Mouse (Mus musculus): Measurements from ENCODE around the gene Serpina6. TPM values are rescaled to one million over a fixed set of nuclear protein-coding genes. Genes with fewer than 3 reads are reported as not detected.

Serpina6 gene
- 142 and 172 TPM in 2 replicates for polyA plus RNA-seq (2015; fragmentation: Nextera tagmentation; extraction: Ambion mirVana)

GRCm38 (mm10) chr12:103656848-103657626 is at the start of gene Serpina6:
Gene Serpina6, minus strand, starts transcription at chr12:103657212.
- Histone ChIP-seq H3K27ac (ENCODE audit: low read length) (no peak within 1 kb of the TSS), H3K9ac (ENCODE audit: low read length) (no peak within 1 kb of the TSS), H3K4me3 (replicated peaks; ENCODE audit: low read length) (no peak within 1 kb of the TSS), H3K4me2 (ENCODE audit: low read depth, low read length) (no peak within 1 kb of the TSS), H3K9me3 (replicated peaks; ENCODE audit: control insufficient read depth, low read length) (no peaks in the 10 kb centered on the region), H3K4me1 (ENCODE audit: control insufficient read depth, insufficient read depth, low read length) (no peaks in the 10 kb centered on the region), H3K27me3 (ENCODE audit: control insufficient read depth, insufficient read depth, low read length) (no peaks in the 10 kb centered on the region), H3K36me3 (ENCODE audit: control insufficient read depth, insufficient read depth, low read length) (no peaks in the 10 kb centered on the region)
- 65% methylated on average over 9 of the region's 9 CpGs for WGBS
- no peak for ATAC-seq (ENCODE audit: insufficient read depth, low FRiP score)

DNA sequence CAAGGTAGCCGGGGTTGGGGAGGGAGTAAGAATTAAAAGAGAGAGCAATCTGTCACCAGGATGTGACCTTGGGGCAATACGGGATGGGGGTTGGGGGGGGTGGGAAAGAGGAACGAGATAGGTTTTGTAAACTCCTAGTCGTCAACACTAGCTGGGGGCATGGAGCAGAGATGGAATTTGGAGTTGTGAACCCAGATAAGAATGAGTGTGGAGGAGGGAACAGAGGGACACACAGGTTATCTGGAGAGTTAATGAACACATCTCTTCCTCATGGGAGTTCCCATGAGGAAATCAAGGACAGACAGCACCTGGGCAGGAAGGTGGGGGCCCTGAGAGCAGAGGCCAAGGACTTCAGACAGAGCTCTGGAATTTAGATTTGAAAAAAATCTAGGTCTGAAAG is 49.1 kb upstream of the Serpina6 start:
- H3K9ac ChIP-seq (ENCODE audit: low read length): no peak overlapping the region
- H3K4me3 ChIP-seq (replicated peaks; ENCODE audit: low read length): no peak overlapping the region
- WGBS: 34% methylated on average over 4 of the region's 4 CpGs
- no peaks in the 10 kb centered on the region for H3K4me1 ChIP-seq (ENCODE audit: control insufficient read depth, insufficient read depth, low read length)
- H3K36me3 ChIP-seq (ENCODE audit: control insufficient read depth, insufficient read depth, low read length): no peaks in the 10 kb centered on the region
- no peak for ATAC-seq (ENCODE audit: insufficient read depth, low FRiP score)
- H3K9me3 ChIP-seq (replicated peaks; ENCODE audit: control insufficient read depth, low read length): no peaks in the 10 kb centered on the region
- no peak overlapping the region for H3K27ac ChIP-seq (ENCODE audit: low read length)
- no peak overlapping the region for H3K4me2 ChIP-seq (ENCODE audit: low read depth, low read length)
- no peaks in the 10 kb centered on the region for H3K27me3 ChIP-seq (ENCODE audit: control insufficient read depth, insufficient read depth, low read length)

DNA sequence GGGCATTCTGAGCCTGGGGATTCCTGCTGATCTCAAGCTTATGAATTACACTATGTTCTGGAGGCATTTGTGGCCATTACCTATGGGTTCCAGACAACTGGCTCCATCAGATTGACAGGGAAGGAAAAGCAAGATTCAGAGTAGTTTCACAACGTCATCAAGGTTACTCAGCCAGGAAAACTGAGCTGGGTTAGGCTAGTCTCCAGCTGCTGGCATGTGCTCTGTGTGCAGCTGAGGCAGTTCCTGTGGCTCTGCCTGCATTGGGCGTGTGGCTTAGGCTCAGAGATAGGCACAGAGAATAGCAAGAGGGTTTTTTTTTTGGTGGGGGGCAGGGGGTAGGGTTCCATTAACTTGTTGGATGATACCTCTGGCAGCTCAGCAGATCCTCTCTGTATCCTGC is 48.5 kb upstream of the Serpina6 start:
- no peaks in the 10 kb centered on the region for H3K36me3 ChIP-seq (ENCODE audit: control insufficient read depth, insufficient read depth, low read length)
- H3K9ac ChIP-seq (ENCODE audit: low read length): no peak overlapping the region
- no peaks in the 10 kb centered on the region for H3K9me3 ChIP-seq (replicated peaks; ENCODE audit: control insufficient read depth, low read length)
- H3K4me1 ChIP-seq (ENCODE audit: control insufficient read depth, insufficient read depth, low read length): no peaks in the 10 kb centered on the region
- no peaks in the 10 kb centered on the region for H3K27me3 ChIP-seq (ENCODE audit: control insufficient read depth, insufficient read depth, low read length)
- H3K4me3 ChIP-seq (replicated peaks; ENCODE audit: low read length): no peak overlapping the region
- H3K27ac ChIP-seq (ENCODE audit: low read length): no peak overlapping the region
- no peak overlapping the region for H3K4me2 ChIP-seq (ENCODE audit: low read depth, low read length)
- no peak for ATAC-seq (ENCODE audit: insufficient read depth, low FRiP score)
- WGBS: 46% methylated on average over 2 of the region's 2 CpGs

- WGBS: 88% methylated on average over 4 of the region's 4 CpGs
These were observed 43.2 kb upstream of the Serpina6 start for GRCm38 (mm10) chr12:103700144-103700750.

GRCm38 (mm10) chr12:103695429-103695828 is 38.4 kb upstream of the Serpina6 start, which contains the start of gene Serpina1f:
Gene Serpina1f, minus strand, starts transcription at chr12:103695529.
- Histone ChIP-seq H3K27ac (ENCODE audit: low read length) (no peak within 1 kb of the TSS), H3K27me3 (ENCODE audit: control insufficient read depth, insufficient read depth, low read length) (no peaks in the 10 kb centered on the region), H3K4me2 (ENCODE audit: low read depth, low read length) (no peak within 1 kb of the TSS), H3K9ac (ENCODE audit: low read length) (no peak within 1 kb of the TSS), H3K4me3 (replicated peaks; ENCODE audit: low read length) (no peak within 1 kb of the TSS), H3K4me1 (ENCODE audit: control insufficient read depth, insufficient read depth, low read length) (no peaks in the 10 kb centered on the region), H3K9me3 (replicated peaks; ENCODE audit: control insufficient read depth, low read length) (no peaks in the 10 kb centered on the region), H3K36me3 (ENCODE audit: control insufficient read depth, insufficient read depth, low read length) (no peaks in the 10 kb centered on the region)
- 90% methylated on average over 8 of the region's 8 CpGs for WGBS
- ATAC-seq (ENCODE audit: insufficient read depth, low FRiP score): no peak

More at GRCm38 (mm10) chr12:103700144-103700750, 43.2 kb upstream of the Serpina6 start:
- Histone ChIP-seq H3K27ac (ENCODE audit: low read length) (no peak overlapping the region), H3K4me2 (ENCODE audit: low read depth, low read length) (no peak overlapping the region), H3K4me1 (ENCODE audit: control insufficient read depth, insufficient read depth, low read length) (no peaks in the 10 kb centered on the region), H3K36me3 (ENCODE audit: control insufficient read depth, insufficient read depth, low read length) (no peaks in the 10 kb centered on the region), H3K27me3 (ENCODE audit: control insufficient read depth, insufficient read depth, low read length) (no peaks in the 10 kb centered on the region), H3K9me3 (replicated peaks; ENCODE audit: control insufficient read depth, low read length) (no peaks in the 10 kb centered on the region), H3K9ac (ENCODE audit: low read length) (no peak overlapping the region), H3K4me3 (replicated peaks; ENCODE audit: low read length) (no peak overlapping the region)
- ATAC-seq (ENCODE audit: insufficient read depth, low FRiP score): no peak

GRCm38 (mm10) chr12:103688221-103688814 is 31.3 kb upstream of the Serpina6 start:
- Histone ChIP-seq H3K4me2 (ENCODE audit: low read depth, low read length) (no peak overlapping the region), H3K4me1 (ENCODE audit: control insufficient read depth, insufficient read depth, low read length) (no peaks in the 10 kb centered on the region), H3K27me3 (ENCODE audit: control insufficient read depth, insufficient read depth, low read length) (no peaks in the 10 kb centered on the region), H3K27ac (ENCODE audit: low read length) (no peak overlapping the region), H3K9ac (ENCODE audit: low read length) (no peak overlapping the region), H3K9me3 (replicated peaks; ENCODE audit: control insufficient read depth, low read length) (no peaks in the 10 kb centered on the region), H3K4me3 (replicated peaks; ENCODE audit: low read length) (no peak overlapping the region), H3K36me3 (ENCODE audit: control insufficient read depth, insufficient read depth, low read length) (no peaks in the 10 kb centered on the region)
- ATAC-seq (ENCODE audit: insufficient read depth, low FRiP score): no peak
- 25% methylated on average over 3 of the region's 3 CpGs for WGBS

GRCm38 (mm10) chr12:103687021-103687420 is 30.0 kb upstream of the Serpina6 start:
- no peak for ATAC-seq (ENCODE audit: insufficient read depth, low FRiP score)

GRCm38 (mm10) chr12:103686050-103686449 is 29.0 kb upstream of the Serpina6 start:
- Histone ChIP-seq H3K4me3 (replicated peaks; ENCODE audit: low read length) (no peak overlapping the region), H3K36me3 (ENCODE audit: control insufficient read depth, insufficient read depth, low read length) (no peaks in the 10 kb centered on the region), H3K9ac (ENCODE audit: low read length) (no peak overlapping the region), H3K9me3 (replicated peaks; ENCODE audit: control insufficient read depth, low read length) (no peaks in the 10 kb centered on the region), H3K27ac (ENCODE audit: low read length) (no peak overlapping the region), H3K4me1 (ENCODE audit: control insufficient read depth, insufficient read depth, low read length) (no peaks in the 10 kb centered on the region), H3K4me2 (ENCODE audit: low read depth, low read length) (no peak overlapping the region), H3K27me3 (ENCODE audit: control insufficient read depth, insufficient read depth, low read length) (no peaks in the 10 kb centered on the region)
- 79% methylated on average over 3 of the region's 3 CpGs for WGBS
- no peak for ATAC-seq (ENCODE audit: insufficient read depth, low FRiP score)

More at GRCm38 (mm10) chr12:103687021-103687420, 30.0 kb upstream of the Serpina6 start:
- no peaks in the 10 kb centered on the region for H3K9me3 ChIP-seq (replicated peaks; ENCODE audit: control insufficient read depth, low read length)
- no peaks in the 10 kb centered on the region for H3K36me3 ChIP-seq (ENCODE audit: control insufficient read depth, insufficient read depth, low read length)
- no peak overlapping the region for H3K27ac ChIP-seq (ENCODE audit: low read length)
- no peak overlapping the region for H3K4me2 ChIP-seq (ENCODE audit: low read depth, low read length)
- no peaks in the 10 kb centered on the region for H3K27me3 ChIP-seq (ENCODE audit: control insufficient read depth, insufficient read depth, low read length)
- H3K9ac ChIP-seq (ENCODE audit: low read length): no peak overlapping the region
- H3K4me3 ChIP-seq (replicated peaks; ENCODE audit: low read length): no peak overlapping the region
- no peaks in the 10 kb centered on the region for H3K4me1 ChIP-seq (ENCODE audit: control insufficient read depth, insufficient read depth, low read length)
- 32% methylated on average over 7 of the region's 7 CpGs for WGBS

DNA sequence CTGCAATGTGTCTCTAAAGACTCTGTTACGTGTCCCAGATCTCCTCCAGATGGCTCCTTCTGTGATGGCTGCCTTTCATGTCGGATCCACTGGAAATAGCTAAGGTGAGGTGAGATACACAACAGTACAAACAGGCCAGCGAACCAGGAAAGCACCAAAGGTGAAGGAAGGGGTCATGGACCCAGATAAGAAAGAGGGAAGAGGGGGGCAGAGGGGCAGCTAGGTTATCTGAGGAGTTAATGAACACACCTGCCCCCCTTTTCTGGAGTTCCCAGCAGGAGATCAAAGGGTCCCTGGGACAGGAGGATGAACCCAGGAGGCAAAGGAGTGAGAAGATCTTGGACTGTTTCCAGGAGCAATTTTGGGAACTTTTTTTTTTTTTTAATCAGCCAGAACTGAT is 28.4 kb upstream of the Serpina6 start:
- Histone ChIP-seq H3K4me3 (replicated peaks; ENCODE audit: low read length) (no peak overlapping the region), H3K4me2 (ENCODE audit: low read depth, low read length) (no peak overlapping the region), H3K4me1 (ENCODE audit: control insufficient read depth, insufficient read depth, low read length) (no peaks in the 10 kb centered on the region), H3K27me3 (ENCODE audit: control insufficient read depth, insufficient read depth, low read length) (no peaks in the 10 kb centered on the region), H3K9me3 (replicated peaks; ENCODE audit: control insufficient read depth, low read length) (no peaks in the 10 kb centered on the region), H3K27ac (ENCODE audit: low read length) (no peak overlapping the region), H3K36me3 (ENCODE audit: control insufficient read depth, insufficient read depth, low read length) (no peaks in the 10 kb centered on the region), H3K9ac (ENCODE audit: low read length) (no peak overlapping the region)
- 32% methylated on average over 3 of the region's 3 CpGs for whole genome bisulfite sequencing
- no peak for ATAC-seq (ENCODE audit: insufficient read depth, low FRiP score)

Data from stomach, embryonic 16.5 days (tissue).